Mouse (Mus musculus) lung, embryonic 14.5 days (tissue): ENCODE results near the gene Cyp2a4. TPM values are rescaled to one million over a fixed set of nuclear protein-coding genes. Genes with fewer than 3 reads are reported as not detected.

Experiments used
- polyA plus RNA-seq: library from polyadenylated mRNA; unstranded; fragments of >200 nt; fragmentation: Nextera tagmentation; extraction: Ambion mirVana; gene quantifications from 2 replicates; pipeline ENCODE4 v1.2.1, GENCODE M21; 2014

Gene Cyp2a4
- polyA plus RNA-seq, 1 experiment from 2014 or later: not detected

Other genes with a start within 250 kb of the Cyp2a4 start
- not detected in 2 replicates for gene Cyp2b13, start 245.7 kb upstream of the Cyp2a4 start, polyA plus RNA-seq
- gene Cyp2b9, start 133.8 kb upstream of the Cyp2a4 start, polyA plus RNA-seq: not detected in 2 replicates
- not detected in 2 replicates for gene Vmn1r184, start 46.8 kb upstream of the Cyp2a4 start, polyA plus RNA-seq
- gene Nlrp9c, start 96.5 kb downstream of the Cyp2a4 start, polyA plus RNA-seq: not detected in 2 replicates
- gene Nlrp4a, start 127.9 kb downstream of the Cyp2a4 start, polyA plus RNA-seq: not detected in 2 replicates
- not detected in 2 replicates for gene Nlrp9a, start 227.9 kb downstream of the Cyp2a4 start, polyA plus RNA-seq